Mouse (Mus musculus): Measurements from ENCODE around the gene Slc4a3. TPM values are rescaled to one million over a fixed set of nuclear protein-coding genes. Genes with fewer than 3 reads are reported as not detected.

Slc4a3 gene
- total RNA-seq, 2 experiments from 2014 or later = 18.5 to 23.6 TPM

- no peak for DNase-seq (ENCODE audit: low spot score in 2 of 2)
These were observed 49.9 kb downstream of the Slc4a3 start for GRCm38 (mm10) chr1:75595930-75596329.

GRCm38 (mm10) chr1:75596906-75597305, 50.8 kb downstream of the Slc4a3 start:
- DNase-seq (ENCODE audit: low spot score in 2 of 2) = no peak

- DNase-seq (ENCODE audit: low spot score in 2 of 2) = peak in 1 of 2 experiments; percentile 46
These were observed 51.6 kb downstream of the Slc4a3 start for GRCm38 (mm10) chr1:75597622-75598021.

- DNase-seq (ENCODE audit: low spot score in 2 of 2) = no peak
These were observed 55.7 kb downstream of the Slc4a3 start for GRCm38 (mm10) chr1:75601738-75602137.

GRCm38 (mm10) chr1:75603584-75603983, 57.5 kb downstream of the Slc4a3 start:
- DNase-seq (ENCODE audit: low spot score in 2 of 2) = no peak

GRCm38 (mm10) chr1:75608225-75608624, 62.2 kb downstream of the Slc4a3 start:
- no peak for DNase-seq (ENCODE audit: low spot score in 2 of 2)

- no peak for DNase-seq (ENCODE audit: low spot score in 2 of 2)
These were observed 62.7 kb downstream of the Slc4a3 start for GRCm38 (mm10) chr1:75608625-75609263.

GRCm38 (mm10) chr1:75609264-75609662, 63.2 kb downstream of the Slc4a3 start:
- no peak for DNase-seq (ENCODE audit: low spot score in 2 of 2)

GRCm38 (mm10) chr1:75610553-75610952, 64.5 kb downstream of the Slc4a3 start:
- no peak for DNase-seq (ENCODE audit: low spot score in 2 of 2)

Other genes starting within 250 kb of the Slc4a3 start
- gene Dnpep, start 228.3 kb upstream of the Slc4a3 start, total RNA-seq (2021) = 10 to 100 TPM; 65.0 to 70.5 TPM
- 1,000 to 10,000 TPM; 1,760 to 1,859 TPM for gene Des, start 185.9 kb upstream of the Slc4a3 start, total RNA-seq (2021)
- gene Speg, start 171.0 kb upstream of the Slc4a3 start, total RNA-seq (2021) = 100 to 1,000 TPM; 156 to 170 TPM
- 10 to 100 TPM; 43.5 to 49.3 TPM for gene Gmppa, start 110.3 kb upstream of the Slc4a3 start, total RNA-seq (2021)
- under 1 TPM in 1 of 2 experiments, not detected in 1; 0.13 TPM for gene Asic4, start 95.8 kb upstream of the Slc4a3 start, total RNA-seq (2021)
- gene Chpf, start 67.0 kb upstream of the Slc4a3 start, total RNA-seq (2021) = 10 to 100 TPM; 47.6 to 51.6 TPM
- gene Tmem198, start 66.7 kb upstream of the Slc4a3 start, total RNA-seq (2021) = under 1 TPM; 0.78 to 0.93 TPM
- 100 to 1,000 TPM; 203 to 213 TPM for gene Obsl1, start 39.8 kb upstream of the Slc4a3 start, total RNA-seq (2021)
- gene Inha, start 39.2 kb upstream of the Slc4a3 start, total RNA-seq (2021) = 10 to 100 TPM; 13.4 to 15.1 TPM
- 10 to 100 TPM; 14.2 to 15.2 TPM for gene Stk11ip, start 24.7 kb upstream of the Slc4a3 start, total RNA-seq (2021)